Mouse (Mus musculus) right cerebral cortex, postnatal 4 days (tissue): ENCODE data around the gene Slpi.

Source experiments
- DNase-seq: peaks from one replicate; pipeline ENCODE4 v3.0.0-alpha.2; 2022

The Slpi gene

GRCm38 (mm10) chr2:164389020-164389419 is at the start of gene Slpi:
Slpi (minus strand) TSS chr2:164389095.
- DNase-seq = peak; percentile 51

- DNase-seq = no peak
Observed at GRCm38 (mm10) chr2:164438257-164438656, 49.4 kb upstream of the Slpi start.

- no peak for DNase-seq
Observed at GRCm38 (mm10) chr2:164437710-164438109, 48.8 kb upstream of the Slpi start.

DNA sequence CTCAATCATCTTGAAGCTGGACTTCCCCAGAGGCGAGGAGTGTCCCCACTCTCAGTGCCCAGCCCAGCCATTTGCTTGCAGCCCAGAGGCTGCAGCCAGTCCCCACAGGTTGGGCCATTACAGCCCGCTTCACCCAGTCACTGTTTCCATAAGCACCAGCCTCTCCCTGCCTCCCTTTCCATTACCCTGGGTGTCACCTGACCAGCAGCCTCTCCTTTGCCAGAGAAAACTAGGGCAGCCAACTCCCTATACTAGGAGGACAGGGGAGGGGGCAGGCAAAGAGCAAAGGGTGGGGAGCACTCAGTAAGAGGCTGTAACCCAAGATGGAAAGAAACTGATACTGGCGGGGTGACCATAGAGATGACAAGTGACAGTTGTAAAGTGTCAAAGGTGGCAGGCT is 48.1 kb upstream of the Slpi start:
- no peak for DNase-seq

GRCm38 (mm10) chr2:164436215-164436913 is 47.5 kb upstream of the Slpi start:
- DNase-seq = no peak

DNA sequence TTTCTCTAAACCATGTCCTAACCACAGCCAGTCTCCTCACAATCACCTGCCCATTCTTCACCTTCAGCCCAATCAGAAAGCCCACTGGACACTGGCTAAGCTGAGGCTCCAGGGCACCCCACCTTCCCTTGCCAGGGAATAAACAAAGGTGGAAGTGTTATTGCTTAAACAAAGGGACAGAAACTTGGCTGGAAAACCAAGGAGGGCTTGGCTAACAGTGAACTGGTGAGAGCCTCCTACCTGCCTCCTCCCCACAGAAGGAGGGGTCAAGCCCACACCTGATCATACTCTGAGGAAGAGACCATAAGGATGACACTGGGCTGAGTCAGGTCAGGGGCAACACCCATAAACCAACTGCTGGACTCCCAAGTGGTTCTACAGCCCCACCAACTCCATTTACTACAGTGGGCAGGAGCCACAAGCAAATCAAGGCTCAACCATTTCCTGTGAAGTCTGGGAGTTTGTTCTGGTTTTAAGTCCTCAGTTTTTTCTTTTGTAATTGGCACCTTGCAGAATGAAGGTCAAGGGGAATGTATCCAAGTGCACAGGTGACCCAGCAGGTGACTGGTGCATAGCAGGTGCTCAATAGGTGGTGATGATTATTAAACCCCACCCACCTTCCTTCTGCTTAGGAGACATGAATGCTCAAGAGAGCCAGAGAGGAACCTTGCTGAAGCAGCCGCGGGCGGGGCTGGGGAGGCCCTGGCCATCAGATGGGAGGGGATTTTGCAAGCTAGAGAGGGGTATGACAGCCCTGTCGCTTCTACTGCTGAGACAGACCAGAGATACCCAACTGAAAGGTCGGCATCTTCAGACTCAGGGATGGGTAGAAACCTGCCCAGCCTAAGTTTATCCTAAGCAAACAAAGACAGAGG is 46.6 kb upstream of the Slpi start:
- DNase-seq = no peak

- no peak for DNase-seq
Observed at GRCm38 (mm10) chr2:164434681-164435080, 45.8 kb upstream of the Slpi start.

DNA sequence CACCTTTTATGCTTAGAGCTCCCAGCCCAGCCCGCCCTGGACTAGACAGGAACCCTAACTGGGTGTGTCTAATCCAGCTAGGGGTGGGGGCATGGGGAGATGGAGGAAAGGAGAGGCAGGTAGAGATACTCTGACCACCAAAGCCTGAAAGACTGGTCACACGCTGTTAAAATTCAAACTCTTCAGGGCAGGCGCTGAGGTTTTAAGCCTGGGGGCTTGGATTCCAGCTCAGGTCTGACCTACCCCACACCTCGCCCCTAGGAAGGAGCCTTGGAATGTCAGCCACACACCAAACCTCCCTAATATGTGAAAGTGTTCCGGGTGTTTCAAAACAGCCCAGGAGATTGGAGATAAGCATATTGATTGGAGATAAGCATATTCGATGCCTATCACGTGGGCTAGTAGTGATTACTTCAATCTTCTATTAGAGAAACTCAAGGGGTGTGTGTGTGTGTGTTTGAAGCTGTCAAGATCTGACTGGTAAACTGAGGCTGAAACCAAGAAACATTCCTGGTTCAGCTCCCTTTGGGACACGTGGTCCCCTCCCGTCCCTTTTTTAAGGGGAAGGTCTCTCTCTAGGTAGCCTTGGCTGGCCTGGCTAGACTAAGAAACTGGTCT is 44.5 kb upstream of the Slpi start:
- DNase-seq = no peak

DNA sequence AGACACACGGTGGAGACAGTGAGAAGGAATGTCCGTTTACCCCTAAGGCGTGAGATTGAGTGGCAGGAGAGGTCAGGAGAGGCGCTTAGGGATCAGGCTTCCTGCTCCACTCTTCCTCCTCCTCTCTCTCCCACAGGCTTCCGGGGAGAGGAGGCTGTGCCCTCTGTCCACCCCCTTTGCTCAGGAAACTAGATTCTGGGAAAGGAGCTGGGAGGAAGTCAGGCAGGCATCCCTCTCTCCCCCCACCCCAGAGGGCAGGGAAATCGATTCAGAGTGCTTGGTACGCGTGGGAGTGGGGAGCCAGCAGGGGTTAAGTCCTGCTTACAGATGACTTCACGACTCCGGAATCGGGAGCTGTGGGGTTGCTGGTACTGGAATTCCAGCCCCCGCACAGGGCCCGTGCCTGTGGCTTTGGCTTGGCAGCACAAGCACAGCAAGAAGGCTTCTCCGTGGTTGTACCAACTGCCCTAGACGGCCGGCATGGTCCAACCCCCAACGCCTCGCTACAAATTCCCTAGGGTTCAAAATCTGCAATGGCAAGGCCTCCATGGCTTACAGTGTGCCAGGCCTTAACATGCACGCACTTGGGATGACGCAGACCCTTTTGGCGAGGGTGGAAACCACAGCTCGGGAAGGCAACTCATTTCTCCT is 43.8 kb upstream of the Slpi start:
- DNase-seq = no peak

DNA sequence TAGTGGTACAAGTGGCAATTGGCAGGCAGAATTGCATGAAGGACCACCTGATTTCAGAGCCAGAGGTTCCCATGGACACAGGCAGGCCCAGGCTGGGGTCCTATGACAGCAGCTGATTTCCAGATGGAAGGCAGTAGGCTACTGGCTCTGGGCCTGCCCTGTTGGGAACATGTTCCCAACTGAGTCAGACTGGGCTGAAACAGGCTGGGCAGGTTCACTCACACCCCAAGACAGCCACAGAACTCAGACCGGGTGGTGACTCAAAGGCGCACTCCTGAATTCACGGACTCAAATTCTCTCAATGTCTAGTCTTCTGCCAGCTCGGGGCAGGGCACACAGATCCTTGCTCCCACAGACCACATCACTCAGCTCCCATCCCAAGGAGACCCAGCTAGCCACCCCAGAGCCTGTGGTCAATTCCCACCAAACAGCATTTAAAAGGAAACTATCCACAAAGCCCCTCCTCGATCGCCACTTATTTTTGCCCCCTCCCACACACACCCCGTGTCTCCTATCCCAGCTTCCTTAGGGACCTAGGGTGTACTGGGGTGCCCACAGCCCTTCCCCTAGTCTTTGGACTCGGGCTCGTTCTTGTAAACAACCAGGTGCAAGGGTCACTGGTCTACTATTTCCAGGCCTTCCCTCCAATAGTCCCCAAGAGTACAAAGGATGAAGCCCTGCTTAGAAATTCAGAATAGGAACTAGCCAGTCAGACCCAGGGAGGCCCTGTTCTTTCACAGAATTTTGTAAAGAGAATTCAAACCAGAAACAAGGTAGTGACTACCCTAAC is 43.0 kb upstream of the Slpi start:
- no peak for DNase-seq

- no peak for DNase-seq
Observed at GRCm38 (mm10) chr2:164430697-164431096, 41.8 kb upstream of the Slpi start.

DNA sequence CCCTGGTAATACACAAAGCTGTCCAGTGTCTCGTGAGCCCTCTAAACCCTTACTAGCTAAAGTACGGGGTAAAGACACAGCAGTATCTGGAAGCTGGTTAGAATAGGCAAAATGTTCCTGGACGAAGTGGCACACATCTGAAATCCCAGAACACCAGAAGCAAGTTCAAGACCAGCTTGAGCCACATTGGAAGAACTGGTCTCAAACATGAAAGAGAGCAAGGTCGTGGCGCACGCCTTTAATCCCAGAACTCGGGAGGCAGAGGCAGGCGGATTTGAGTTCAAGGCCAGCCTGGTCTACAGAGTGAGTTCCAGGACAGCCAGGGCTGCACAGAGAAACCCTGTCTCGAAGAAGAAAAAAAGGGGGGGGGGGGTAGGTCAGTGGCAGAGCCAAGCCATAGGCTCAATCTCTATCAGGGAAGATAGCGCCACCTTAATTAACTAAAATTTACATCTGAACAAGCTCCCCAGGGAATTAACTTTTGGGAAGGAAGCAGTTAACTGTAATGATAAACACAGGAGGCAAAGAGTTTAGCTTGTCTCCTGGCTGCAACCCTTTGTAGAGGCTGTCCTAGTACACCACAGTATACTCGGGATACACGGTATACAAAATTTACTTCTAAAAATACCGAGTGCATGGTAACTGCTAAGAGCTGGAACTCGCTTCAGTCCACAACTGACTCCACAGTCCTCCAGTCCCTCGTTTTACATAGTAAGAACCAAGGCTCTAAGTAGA is 41.2 kb upstream of the Slpi start:
- no peak for DNase-seq

- DNase-seq = no peak
Observed at GRCm38 (mm10) chr2:164428451-164428850, 39.6 kb upstream of the Slpi start.

DNA sequence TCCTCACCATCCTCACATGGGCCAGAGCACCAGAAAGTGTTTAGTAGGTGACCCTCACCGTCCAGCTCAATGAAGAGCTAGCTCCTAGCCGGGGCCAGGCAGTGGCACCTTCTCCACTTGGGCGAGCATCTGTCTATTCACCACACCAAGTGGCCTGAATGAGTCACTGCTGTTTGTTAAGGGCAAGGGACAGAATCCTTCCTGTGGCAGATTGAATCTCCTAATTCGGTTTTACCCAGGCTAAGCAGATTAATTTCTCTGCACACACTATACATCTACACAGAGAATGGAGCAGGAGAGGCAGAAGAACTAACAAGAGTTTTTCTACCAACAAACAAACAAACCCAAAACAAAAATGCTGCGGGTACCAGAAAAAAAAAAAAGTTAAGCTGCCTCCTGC is 38.1 kb upstream of the Slpi start:
- DNase-seq = no peak

DNA sequence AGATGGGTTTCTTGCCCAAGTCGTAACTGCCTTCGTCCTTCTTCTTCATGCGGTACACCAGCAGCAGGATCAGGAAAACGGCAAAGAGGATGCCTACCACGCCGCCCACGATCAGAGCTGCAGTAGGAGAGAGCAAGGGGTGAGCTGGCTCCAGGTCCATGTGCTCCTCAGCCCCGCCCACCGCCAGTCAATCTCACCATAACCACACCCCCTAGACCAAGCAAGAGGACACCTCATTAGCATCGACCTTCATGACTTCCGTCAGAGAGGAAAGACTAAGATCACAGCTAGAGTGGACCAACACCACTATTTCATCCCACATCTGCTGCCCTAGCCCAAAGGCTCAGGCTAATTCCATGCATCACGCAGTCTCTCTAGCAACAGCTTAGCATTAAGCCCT is 37.2 kb upstream of the Slpi start:
- no peak for DNase-seq

DNA sequence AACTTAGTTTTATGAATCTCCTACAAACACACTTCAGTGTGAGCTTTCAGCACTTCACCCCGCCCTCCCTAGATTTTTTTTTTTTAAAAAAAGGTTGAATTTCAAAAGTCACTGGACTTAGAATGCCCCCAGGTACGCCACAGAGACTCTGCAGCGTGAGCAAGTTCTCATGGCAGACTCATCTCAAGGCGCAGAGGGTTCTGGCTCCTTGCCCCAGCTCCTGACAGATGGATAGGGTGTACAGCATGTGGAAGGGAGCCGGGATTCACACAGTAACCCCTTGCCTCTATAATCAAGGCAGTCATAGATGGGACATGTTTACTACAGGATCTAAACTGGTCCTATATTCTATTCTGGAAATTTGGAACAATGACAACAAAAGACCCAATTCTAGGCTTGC is 36.5 kb upstream of the Slpi start:
- DNase-seq = no peak

- DNase-seq = no peak
Observed at GRCm38 (mm10) chr2:164424406-164424805, 35.5 kb upstream of the Slpi start.

GRCm38 (mm10) chr2:164423464-164423863 is 34.6 kb upstream of the Slpi start:
- DNase-seq = no peak

DNA sequence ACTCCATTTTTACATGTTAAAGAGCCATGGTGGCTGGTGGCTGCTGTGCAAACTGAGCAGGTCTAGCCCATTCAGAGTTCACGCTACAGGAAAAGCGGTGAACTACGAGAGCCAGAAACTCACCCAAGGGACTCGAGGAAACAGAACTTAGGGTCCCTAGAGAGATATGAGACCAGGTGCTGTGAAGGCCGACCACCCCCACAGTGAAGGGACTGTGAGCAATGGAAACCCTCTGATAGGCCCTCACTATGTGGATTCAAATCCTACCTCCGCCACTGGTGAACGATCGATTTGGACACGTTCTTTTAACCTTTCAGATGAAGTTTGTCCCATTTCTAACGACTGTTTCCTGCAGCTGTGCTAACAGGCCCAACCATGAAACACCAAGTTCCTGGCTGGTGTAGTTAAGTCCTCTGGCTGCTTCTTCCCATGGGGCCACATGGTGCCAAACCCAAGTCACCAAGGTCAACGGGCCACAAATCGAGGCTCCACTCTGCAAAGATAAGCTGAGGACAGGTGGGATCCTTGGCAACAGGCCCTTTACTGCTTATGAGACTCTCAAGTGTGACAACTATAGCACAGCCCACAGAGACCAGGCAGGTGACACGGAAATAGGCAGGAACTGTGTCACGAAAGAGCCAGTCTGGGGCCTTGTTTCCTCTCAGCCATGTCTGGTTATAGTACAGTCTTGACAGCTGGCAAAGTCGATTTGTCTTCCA is 33.9 kb upstream of the Slpi start:
- DNase-seq = no peak

DNA sequence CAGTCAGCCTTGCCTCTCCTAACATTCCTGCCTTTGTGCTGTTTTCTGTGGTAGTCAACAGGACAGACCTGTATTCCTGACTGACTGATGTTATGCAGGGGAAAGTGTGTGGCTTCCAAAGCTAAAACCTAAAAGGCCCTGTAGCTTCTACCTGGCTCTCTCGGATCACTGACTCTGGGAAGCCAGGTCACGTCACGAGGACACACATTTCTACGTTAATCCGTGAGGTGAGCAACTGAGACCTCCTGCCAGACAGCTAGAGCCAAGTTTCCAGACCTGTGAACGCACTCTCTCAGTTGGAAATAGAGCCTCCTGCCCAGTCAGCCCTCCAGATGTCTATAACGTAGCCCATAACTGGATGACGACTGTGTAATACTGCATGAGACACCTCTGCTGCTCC is 33.1 kb upstream of the Slpi start:
- DNase-seq = no peak

- DNase-seq = no peak
Observed at GRCm38 (mm10) chr2:164421306-164421705, 32.4 kb upstream of the Slpi start.
